Mouse (Mus musculus): ENCODE results near the gene Tmem231.
A peak's percentile ranks its signal among the peaks of the same experiment; 100 is the strongest.
"Not testable (repeated sequence)": the region's sequence is repeated elsewhere in the genome, so short reads cannot be mapped to it uniquely, and the experiment has no call there.

The Tmem231 gene

DNA sequence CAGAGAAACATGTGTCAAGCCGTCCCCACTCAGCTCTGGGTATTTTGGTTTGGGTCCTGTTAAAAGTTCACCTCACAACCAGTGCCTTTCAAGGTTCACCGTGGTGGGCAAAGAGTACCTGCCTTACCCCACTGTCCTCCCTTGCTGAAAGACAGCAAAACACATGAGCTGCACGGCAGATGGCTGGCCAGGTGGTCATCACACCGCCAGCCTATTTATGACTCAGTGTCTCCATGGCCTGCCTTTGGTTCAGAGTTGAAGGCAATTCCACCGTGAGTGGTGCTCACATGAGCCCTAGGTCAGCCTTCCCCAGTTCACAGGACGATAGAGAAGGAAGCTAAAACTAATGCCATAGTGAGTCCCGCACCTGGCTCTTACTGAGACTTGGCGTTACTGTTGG, 14.3 kb upstream of the Tmem231 start:
- DNase-seq, result no peak

DNA sequence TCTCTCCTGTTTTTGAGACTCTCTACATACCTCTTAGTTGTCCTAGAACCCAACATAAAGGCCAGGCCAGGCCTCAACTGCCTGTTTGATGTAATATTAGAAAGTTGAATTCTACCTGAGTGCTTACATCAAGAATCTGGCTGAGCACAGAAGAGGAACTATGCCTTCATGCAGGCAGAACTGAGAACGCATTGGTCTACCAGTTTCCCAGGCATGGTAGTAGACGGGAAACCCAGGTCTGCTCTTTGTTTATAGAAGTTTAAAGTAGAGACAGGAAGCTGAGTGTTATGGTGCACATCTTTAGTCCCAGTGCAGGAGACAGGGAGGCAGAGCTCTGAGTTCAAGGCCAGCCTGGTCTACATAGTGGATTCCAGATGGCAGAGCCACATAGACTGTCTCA, 13.5 kb upstream of the Tmem231 start:
- no peak for DNase-seq

DNA sequence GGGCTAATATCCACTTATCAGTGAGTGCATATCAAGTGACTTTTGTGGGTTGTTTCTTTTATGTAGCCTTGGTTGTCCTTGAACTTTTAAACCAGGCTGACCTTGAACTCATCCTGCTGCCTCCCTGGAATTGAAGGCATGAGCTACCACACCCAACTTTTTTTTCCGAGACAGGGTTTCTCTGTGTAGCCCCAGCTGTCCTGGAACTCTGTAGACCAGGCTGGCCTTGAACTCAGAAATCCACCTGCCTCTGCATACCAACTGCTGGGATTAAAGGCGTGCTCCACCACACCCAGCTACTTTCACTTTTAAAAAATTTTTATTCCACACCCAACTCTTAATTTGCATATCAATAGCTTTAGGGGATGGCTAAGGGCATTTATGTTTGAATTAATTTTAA, 9.9 kb upstream of the Tmem231 start:
- DNase-seq, result no peak

DNA sequence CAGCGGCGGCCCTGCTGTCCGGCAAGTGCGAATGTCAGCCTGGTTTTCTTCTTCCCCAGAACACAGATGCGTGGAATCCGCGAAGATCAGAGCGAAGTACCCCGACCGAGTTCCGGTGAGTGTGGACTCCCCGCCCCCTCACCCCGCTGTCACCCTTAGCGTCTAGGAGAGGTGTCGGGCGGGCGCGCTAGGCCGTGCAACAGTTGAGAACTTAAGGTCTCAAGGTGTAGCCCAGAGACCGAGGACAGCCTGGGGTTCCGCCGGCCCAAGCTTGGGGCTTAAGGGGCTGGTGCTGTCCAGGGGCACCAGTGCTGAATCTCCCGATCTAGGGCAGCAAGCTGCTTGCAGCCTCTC, 7.4 kb upstream of the Tmem231 start:
- peak; percentile 22 for DNase-seq

DNA sequence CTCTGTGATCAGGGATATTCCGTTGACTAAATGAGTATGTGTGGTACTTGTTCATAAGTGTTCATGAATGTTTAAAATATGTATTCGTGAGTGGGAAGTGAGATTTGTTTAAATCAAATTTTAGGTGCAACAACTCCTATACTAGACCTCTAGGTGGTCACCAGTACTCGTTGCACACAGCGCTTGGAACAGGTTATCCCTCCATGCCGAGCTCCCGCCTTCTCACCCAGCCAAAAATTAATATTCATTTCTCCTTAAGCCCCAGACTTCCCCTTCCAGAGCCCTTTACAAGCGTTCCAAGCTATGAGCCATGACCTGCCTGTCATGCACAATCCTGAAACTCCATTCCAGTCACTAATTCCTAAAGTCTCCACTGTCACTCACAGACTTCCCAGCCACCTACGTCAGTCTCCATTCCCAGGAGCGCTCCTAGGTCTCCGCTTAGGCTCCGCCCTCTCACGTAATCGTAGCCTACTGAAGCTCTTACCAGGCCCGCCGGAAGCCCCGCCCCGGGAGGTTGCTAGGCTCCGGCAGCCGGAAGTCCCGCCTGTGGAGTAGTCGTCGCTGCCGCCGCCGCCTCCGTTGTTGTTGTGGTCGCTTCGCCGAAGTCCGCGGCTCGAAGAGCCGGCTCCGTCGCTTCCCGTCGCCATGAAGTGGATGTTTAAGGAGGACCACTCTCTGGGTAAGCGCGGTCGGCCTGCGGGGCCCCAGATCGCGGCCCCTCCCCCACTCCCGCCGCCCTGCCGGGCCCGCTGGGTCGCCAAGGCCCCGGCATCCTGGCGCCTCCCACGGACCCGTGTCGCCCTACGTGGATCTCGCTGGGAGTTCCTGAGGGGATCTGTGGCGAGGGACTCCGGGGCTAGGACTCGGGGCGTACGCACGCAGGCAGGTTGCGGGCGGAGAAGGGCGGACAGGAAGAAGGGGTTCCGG, 6.8 kb upstream of the Tmem231 start, which contains the start of gene Gabarapl2:
TSS of gene Gabarapl2 (plus strand) at position 533 of the 930 bp plus-strand sequence.
- peak; percentile 94 for DNase-seq

DNA sequence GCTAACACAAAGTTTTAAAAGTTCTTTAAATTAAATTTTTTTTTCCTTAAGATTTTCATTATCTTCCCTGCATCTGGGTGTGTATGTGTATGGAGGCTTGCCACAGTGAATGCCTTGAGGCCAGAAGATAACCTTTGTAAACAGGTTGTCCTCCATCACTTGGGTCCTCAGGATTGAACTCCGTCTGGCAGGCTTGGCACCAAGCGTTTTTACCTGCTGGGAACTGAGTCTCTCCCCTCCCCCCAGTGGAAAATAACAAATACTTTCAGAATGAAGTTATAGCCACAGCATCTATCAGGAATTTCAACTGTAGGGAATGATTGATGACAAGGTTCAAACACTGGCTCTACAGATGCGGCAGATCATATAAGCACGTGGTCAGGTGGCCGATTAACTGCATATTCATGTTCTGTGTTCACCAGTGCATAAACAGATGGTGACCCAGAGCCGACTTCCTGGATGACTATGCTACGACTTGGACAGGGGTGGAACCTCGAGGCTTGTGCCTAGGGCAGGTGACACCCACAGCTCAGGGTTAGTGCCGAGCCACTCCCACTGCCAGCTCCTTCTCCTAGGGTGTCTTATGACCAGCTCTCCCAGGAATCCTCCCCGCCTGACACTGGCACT, 5.9 kb upstream of the Tmem231 start:
- DNase-seq, result no peak

DNA sequence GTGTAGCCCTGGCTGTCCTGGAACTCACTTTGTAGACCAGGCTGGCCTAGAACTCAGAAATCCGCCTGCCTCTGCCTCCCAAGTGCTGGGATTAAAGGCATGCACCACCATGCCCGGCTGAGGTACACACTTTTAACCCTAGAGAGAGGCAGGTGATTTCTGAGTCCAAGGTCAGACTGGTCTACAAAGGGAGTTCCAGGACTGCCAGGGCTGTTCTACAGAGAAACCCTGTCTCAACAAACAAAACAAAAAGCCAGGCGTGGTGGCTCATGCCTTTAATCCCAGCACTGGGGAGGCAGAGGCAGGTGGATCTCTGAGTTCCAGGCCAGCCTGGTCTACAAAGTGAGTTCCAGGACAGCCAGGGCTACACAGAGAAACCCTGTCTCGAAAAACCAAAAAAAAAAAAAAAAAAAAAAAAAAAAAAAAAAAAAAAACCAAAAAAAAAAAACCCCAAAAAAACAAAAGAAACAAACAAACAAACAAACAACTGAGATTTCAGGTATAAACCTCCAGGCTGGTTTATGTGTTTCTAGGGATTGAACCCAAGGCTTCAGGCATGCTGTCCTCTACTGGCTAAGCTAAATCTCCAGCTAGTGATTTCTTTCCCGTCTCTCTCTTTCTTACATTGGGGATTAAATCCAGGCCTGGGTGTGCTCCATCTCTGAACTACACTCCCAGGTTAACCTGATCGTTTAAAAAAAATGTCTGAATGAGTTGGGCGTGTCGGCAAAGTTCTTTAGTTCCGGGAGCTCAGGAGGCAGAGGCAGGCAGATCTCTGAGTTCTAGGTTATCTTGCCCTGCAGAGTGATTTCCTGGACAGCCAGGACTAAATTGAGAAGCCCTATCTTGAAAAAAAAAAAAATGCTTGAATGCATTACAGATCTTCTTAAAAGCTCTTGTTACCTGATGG, 4.7 kb upstream of the Tmem231 start:
- not testable (repeated sequence) for DNase-seq

DNA sequence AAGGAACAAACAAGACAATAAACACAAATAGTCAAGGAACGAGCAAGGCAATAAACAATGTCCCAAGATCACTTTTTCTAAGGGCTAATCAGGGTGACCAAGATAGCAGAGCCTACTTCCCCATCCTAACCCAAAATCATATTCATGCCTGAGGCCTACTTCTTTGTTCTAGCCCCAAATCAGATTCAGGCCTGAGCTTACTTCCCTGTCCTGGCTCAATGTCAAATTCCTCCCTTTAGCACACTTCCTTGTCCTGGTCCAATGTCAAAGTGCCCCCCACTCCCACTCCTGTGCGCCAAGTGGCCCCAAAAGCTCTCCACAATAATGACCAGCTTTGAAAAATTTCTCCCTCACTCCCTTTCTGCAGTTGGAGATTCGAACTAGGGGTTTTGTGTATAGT, 3.5 kb upstream of the Tmem231 start:
- DNase-seq, result no peak

DNA sequence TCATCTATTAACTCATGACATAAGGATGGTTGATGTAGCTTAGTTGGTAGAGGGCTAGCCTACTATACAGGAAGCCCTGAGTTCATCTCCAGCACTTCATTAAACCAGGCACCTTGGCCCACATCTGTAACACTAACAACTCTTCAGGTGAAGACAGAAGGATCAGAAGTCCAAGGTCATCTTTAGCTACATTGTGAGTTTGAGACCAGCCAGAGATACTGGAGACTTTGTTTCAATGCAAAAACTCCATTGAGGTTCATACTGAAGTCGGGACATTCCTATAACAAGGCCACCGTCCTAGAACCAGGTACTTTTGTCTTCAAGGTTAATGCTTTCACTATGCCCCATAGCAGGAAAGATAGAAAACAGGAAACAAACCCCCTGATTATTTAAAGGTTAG, 520 bp upstream of the Tmem231 start:
- DNase-seq, result no peak

DNA sequence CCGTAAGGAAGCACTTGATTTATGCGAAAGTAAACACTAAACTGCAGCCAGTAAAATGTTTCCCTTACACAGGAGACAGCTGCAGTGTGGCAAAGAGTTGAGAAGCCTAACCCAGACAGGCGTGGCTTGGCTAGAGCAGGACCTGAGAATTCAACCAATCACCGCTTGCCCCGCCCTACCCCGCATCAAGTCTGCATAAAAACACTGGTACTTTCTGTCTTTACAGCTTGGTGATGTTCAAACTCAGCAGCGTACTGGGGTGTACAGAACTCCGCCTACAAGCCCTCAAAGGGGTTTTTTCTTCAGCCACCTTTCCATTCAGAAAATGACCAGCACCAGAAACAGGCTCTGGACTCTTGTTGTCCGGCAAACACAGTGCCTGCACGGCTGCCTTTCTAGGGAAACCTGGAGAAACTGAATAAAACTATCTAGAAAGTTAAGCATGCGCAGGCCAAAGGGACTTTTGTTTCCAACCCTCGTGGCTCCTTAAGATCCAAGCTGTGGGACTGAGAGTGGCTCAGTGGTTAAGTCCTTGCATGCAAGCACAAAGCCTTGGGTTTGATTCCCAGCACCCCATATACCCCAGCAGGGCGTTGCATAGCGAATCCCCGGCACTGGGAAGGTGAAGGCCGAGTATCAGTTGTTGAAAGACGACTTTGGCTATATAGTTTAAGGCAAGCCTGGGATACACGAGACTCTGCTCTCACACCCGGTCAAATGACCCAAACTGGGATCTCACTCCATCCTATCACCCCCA, 923 bp downstream of the Tmem231 start:
- no peak for DNase-seq

DNA sequence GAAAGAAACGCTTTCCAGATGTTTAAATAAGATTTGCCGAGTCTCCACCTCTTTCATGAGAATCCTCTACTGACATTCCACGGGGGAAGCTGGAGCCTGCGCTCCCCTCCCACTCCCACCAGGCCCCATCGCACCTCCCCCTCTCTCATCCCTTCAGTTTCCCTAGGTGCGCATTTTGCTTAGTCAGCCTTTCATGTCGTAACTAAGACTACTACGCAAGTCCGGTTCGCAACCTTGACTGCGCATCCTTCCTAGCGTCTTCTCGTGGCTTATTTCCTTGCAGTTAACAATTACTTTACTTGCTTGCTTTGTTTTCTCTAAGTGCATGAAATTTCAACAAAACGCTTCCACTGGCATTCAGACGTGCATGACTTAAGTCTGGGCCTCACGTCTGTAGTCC, 2.0 kb downstream of the Tmem231 start:
- no peak for DNase-seq

DNA sequence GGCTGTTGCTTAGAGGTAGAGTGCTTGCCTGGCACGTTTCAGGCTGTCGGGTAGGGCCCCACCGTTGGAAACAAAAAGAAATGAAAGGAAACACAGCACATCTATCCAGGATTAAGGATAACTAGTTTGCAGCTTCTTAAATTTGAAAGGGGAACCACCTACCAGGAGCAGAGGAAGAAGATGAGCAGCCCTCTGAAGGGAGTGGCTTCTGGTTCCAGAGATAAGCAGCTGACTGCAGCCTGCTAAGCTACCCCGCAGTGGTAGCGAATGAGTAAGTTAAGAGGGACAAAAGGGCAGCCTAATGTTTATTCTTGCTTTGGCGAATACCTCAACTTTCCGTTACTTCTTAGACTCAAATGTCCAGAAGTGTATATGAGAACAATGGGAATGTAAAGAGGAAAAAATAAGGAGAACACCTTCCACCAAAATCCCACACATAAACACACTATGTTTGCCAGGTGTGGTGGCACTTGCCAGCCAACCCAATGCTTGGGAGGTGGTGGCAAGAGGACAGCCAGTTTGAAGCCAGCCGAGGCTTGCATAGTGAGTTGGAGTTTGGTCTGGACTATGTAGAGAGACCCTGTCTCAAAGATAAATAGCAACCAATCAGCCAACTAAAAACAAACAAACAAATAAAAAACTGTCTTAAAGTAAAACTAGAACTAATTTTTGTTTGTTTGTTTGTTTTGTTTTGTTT, 3.9 kb downstream of the Tmem231 start:
- no peak for DNase-seq

DNA sequence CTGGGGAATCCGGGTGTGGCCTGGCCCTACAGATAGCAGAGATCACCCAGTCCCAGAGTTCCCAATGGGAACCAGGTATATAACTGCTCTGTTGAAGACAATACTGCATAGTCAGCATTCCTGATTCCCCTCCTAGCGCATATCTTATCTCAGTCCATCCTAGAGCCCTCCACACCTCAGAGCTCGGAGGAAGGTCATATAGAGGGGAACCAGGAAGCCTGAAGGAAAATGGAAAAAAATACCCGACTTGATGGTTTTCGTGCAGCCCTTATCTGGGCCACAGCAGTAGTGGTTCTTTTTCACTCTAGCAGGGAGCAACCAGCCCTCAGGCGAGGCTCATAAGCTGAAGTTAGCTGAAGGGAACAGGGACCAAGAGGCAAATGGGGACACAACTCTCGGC, 8.7 kb downstream of the Tmem231 start:
- DNase-seq, result no peak

DNA sequence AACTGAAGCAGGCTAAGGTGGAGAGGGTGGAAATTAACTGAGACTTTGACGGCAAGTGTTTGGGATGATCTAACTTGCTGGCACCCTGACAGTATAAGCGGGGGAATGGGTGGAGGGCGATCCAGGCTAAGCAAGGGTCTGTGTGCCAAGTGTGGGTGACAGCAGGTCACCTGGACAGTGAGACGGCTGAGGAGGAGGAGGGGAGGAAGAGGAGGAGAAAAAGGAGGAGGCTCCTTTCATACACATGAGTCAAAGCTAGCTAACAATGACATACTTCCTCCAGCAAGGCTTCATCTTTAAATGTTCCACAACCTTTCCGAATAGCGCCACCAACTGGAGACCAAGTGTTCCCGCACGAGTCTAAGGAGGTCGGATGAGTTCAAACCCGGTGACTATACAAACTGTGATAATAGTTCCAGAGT, 10.3 kb downstream of the Tmem231 start:
- DNase-seq, result peak; percentile 44

DNA sequence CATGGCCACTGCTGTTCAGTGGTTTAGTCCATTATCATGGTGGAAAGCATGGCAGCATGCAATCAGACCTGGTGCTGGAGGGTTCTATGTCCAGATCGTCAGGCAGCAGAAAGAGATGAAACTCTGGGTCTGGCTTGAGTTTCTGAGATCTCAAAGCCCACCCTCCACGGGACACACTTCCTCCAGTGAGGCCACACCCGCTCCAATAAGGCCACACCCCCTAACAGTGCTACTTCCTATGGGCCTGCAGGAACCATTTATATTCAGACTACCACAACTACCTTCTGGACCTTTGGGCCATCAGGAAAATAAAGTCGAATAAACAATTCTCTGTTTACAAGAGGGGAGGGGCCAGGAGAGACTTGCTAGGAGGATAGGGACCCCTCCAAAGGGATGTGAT, 12.7 kb downstream of the Tmem231 start:
- no peak for DNase-seq

DNA sequence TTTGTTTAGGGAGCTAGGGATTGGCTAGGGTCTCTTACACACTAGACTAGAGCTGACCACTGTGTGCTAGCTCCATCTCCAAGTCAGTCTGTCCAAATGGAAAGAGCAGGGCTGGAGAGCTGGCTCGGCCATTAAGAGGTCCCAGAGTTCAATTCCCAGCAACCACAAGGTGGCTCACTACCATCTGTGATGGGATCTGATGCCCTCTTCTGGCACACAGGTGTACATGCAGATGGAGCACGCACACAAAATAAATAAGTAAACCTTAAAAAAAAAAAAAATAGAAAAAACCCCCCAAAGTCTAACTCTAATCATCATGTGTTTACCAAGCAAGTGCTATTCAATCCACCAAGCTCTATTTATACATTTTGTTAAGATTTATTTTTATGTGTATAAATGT, 14.0 kb downstream of the Tmem231 start:
- no peak for DNase-seq

DNA sequence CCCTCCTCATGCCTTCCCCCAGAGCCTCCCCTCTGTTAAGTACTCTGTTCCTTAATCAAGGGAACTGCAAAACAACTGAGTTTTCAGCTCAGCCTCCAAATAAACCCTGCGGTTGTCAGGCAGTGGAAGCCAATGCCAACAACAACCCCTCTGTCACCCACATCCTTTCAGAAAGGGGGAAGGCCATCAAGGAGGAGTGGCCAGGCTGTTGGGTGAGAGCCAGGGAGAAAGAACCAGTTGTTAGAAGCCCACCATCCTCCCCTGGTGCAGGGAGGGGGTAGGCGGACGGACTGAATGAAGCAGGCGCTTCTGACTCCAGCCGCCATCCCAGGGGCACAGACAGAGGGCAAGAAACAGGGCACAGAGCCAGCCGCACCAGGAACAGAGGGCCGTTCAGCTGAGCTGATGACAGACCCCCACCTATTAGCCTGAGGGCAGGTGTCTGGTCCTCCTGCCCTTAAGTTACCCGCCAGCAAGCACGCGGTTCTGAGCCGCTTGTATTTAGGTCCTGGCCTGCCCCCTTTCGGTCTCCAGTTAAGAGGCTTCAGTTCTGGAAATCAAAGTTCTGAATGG, 20.7 kb downstream of the Tmem231 start:
- peak; percentile 62 for DNase-seq

DNA sequence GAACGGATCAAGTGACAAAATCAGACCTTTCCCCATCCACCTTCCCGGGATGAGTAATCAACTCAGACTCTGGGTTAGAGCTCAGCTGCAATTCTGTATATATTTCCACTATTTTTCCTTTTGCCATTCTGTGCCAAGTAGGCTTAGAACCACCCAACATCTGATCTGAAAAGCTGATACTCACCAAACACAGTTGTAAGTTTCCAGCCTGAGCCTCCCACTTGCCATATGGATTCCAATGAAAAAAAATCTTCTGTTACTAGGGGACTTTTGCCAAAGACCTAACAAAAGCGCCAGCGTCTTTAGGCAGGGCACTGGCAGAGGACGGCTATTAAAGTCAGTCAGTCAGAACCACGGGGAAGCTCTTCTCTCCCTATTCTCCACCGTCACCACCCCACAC, 22.1 kb downstream of the Tmem231 start:
- no peak for DNase-seq

DNA sequence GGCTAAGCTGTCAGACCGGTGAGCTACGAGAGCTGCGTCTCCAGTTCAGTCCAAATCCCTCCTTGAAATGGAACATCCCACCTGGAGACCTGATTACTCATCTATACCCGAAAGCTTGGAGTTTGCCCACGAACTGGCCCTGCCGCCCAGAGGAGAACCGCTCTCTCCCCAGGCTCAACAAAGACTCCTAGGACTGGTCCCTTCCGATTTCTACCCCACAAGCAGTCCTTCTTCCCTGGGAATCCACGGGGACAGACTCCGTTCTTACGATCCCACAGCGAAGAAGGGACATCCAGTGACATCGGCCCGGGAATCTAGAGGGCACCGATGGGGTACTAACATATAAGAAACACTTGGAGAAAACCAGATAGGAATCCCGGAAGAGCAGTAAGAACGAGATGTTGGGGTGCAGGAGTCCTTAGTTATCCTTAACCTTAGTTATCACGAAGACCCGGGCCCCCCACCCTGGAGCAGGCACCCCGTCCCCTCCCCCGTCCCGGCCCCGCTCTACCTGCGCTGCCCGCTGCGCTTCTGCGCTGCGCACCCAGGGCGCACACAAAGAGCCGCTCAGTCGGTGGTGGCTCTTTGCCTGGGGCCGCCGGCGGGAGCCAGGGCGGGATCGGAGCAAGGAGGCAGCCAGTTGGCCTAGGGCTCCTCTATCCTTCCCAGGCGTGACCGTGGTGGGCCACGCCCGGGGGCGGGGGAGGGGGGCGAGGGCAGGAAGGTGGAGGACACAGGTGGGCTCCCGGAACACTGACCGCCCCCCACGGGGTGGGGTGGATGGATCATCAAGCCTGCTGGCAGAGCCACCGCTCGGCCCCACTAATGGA, 23.8 kb downstream of the Tmem231 start, which contains the start of gene Chst5:
TSS of gene Chst5 (minus strand) at position 827 of the 830 bp plus-strand sequence.
- DNase-seq, result peak; percentile 29

DNA sequence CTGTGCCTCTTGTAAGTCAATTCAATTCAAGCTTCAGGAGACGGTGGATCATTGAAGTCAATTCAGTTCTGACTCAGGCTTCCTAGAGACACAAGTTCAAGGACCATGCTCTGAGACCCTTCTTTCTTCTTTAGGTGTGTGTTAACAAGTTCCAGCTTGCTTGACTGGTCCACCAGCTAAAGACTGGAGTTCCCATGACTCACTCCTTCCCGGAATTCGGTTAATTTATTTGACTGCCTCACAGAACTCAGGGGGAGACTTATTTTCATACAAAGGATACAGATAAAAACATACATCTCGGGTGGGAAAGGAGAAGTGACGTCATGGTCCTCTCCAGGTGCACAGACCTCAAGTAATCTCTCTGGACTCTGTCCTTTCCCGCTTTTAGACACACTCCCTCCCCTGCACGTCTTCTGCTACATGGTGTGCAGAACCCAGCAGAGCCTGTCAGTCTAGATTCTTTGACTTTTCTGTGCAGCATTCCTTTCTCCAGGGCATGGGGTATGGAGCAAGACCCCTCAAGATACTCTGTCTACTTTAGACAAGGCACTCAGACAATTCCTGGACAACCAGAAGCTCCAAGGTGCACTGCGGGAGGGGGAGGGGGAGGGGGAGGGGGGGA, 28.1 kb downstream of the Tmem231 start:
- DNase-seq, result no peak
